Mouse (Mus musculus): ENCODE measurements around the gene Akap8l. TPM values are rescaled to one million over a fixed set of nuclear protein-coding genes. Genes with fewer than 3 reads are reported as not detected.

The Akap8l gene
- 63.6 and 126 TPM in 2 replicates for total RNA-seq (2012; rRNA removed)

DNA sequence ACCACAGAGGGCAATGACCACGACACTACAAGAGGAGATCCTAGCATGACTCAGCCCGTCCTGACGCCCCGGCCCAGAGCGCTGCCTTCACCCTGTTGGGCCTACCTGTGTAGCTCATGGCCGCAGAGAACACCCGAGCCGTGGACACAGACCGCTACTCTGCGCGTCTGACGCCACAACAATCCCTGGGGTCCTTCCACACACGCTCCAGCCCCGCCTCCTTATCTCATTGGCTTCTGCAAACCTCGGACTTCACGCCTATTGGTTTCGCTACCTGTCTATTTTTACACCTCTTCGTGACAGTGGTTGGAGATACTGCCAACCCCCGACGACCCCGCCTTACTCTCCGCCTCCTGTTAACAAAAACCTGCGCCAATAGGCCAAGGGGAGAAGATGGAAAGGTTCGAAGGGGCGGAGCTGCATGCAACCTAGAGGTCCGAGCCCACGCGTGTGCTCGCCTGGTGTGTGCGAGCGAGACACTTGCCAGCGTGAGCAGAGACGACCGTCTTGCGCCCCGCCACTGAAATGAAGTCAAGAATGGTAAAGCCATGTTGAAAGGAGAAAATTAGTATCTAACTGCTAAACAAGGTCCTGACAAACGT, at the start of gene Akap8l:
TSS of gene Akap8l (minus strand) at position 226 of the 602 bp plus-strand sequence.
- peaks cover 11% of the 10 kb centered on the region for H3K36me3 ChIP-seq (ENCODE audit: control insufficient read depth, insufficient read depth, low read length, poor library complexity, severe bottlenecking)
- 0 out of 2 replicates have a peak, but pooled peaks have one; percentile 37 for TF ChIP-seq MAFK (IDR thresholded peaks at IDR 0.05; ENCODE audit: insufficient read depth, low read depth, low read length)
- TF ChIP-seq ZNF384 (IDR thresholded peaks at IDR 0.05; ENCODE audit: low read depth, low read length): no peak
- TF ChIP-seq HCFC1 (IDR thresholded peaks at IDR 0.05; ENCODE audit: borderline replicate concordance, insufficient read depth, low read length): 0 out of 2 replicates have a peak, but pooled peaks have one; percentile 40
- no peak for TF ChIP-seq ZC3H11A (IDR thresholded peaks at IDR 0.05; ENCODE audit: borderline replicate concordance, low read depth, low read length)
- peak; percentile 95 for TF ChIP-seq CHD2 (IDR thresholded peaks at IDR 0.05; ENCODE audit: low read depth, low read length)
- in situ Hi-C loops (cut with MboI; ENCODE audit: low sequenced_read_pairs in 2 of 2, unreplicated experiment in 2 of 2): no loop called here
- peak within 1 kb of the TSS; percentile 82 to 98 for H3K4me3 ChIP-seq (ENCODE audit: insufficient read depth in 1 of 2, low read depth in 1 of 2, low read length in 2 of 2, poor library complexity in 1 of 2, severe bottlenecking in 1 of 2)
- H3K9ac ChIP-seq (ENCODE audit: insufficient read depth, low read depth, low read length, poor library complexity, severe bottlenecking): peak within 1 kb of the TSS; percentile 81
- no peaks in the 10 kb centered on the region for H3K9me3 ChIP-seq (ENCODE audit: control insufficient read depth, insufficient read depth, low read depth, low read length)
- no peak within 1 kb of the TSS for H3K27ac ChIP-seq (ENCODE audit: insufficient read depth, low read depth, low read length, poor library complexity, severe bottlenecking)
- DNase-seq (ENCODE audit: low read depth, low spot score): peak; percentile 99
- peaks cover 0 to 13% of the 10 kb centered on the region in 2 experiments; a peak in 3 of 4 replicates for H3K4me1 ChIP-seq (ENCODE audit: control insufficient read depth in 2 of 2, insufficient read depth in 2 of 2, low read length in 2 of 2, poor library complexity in 1 of 2)

GRCm38 (mm10) chr17:32396266-32396665, 45.9 kb upstream of the Akap8l start:
- no peak for DNase-seq (ENCODE audit: low read depth, low spot score)
- H3K4me3 ChIP-seq (ENCODE audit: insufficient read depth in 1 of 2, low read depth in 1 of 2, low read length in 2 of 2, poor library complexity in 1 of 2, severe bottlenecking in 1 of 2): peak overlapping the region; percentile 51 to 58
- H3K36me3 ChIP-seq (ENCODE audit: control insufficient read depth, insufficient read depth, low read length, poor library complexity, severe bottlenecking): no peaks in the 10 kb centered on the region
- H3K9me3 ChIP-seq (ENCODE audit: control insufficient read depth, insufficient read depth, low read depth, low read length): no peaks in the 10 kb centered on the region
- no peak overlapping the region for H3K27ac ChIP-seq (ENCODE audit: insufficient read depth, low read depth, low read length, poor library complexity, severe bottlenecking)
- in situ Hi-C loops (cut with MboI; ENCODE audit: low sequenced_read_pairs in 2 of 2, unreplicated experiment in 2 of 2): no loop called here
- peak overlapping the region; percentile 23 for H3K9ac ChIP-seq (ENCODE audit: insufficient read depth, low read depth, low read length, poor library complexity, severe bottlenecking)
- TF ChIP-seq HCFC1 (IDR thresholded peaks at IDR 0.05; ENCODE audit: borderline replicate concordance, insufficient read depth, low read length) (no peak), ZC3H11A (IDR thresholded peaks at IDR 0.05; ENCODE audit: borderline replicate concordance, low read depth, low read length) (no peak), MAFK (IDR thresholded peaks at IDR 0.05; ENCODE audit: insufficient read depth, low read depth, low read length) (no peak), CHD2 (IDR thresholded peaks at IDR 0.05; ENCODE audit: low read depth, low read length) (no peak), ZNF384 (IDR thresholded peaks at IDR 0.05; ENCODE audit: low read depth, low read length) (no peak)
- H3K4me1 ChIP-seq (ENCODE audit: control insufficient read depth in 2 of 2, insufficient read depth in 2 of 2, low read length in 2 of 2, poor library complexity in 1 of 2): no peaks in the 10 kb centered on the region

DNA sequence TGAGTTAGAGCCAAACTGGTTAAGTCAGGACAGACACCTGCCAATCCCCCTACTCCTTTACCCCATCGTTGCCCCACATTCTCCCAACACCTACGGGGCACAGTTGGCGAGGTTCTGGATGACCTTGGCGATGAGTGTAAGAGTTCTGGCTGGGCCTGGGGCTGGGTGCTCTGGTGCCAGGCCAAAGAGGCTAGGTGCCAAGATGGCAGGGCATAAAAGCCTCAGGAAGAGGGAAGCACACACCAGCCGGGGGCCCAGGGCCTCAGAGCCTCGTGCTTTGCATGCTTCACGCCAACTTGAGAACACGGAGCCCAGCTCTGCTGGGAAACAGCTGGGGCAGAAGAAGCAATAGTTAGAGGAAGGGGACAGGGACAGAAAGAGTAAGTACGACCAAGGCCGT, 43.5 kb upstream of the Akap8l start:
- Histone ChIP-seq H3K9me3 (ENCODE audit: control insufficient read depth, insufficient read depth, low read depth, low read length) (no peaks in the 10 kb centered on the region), H3K27ac (ENCODE audit: insufficient read depth, low read depth, low read length, poor library complexity, severe bottlenecking) (no peak overlapping the region), H3K4me3 (ENCODE audit: insufficient read depth in 1 of 2, low read depth in 1 of 2, low read length in 2 of 2, poor library complexity in 1 of 2, severe bottlenecking in 1 of 2) (no peak overlapping the region), H3K36me3 (ENCODE audit: control insufficient read depth, insufficient read depth, low read length, poor library complexity, severe bottlenecking) (no peaks in the 10 kb centered on the region), H3K4me1 (ENCODE audit: control insufficient read depth in 2 of 2, insufficient read depth in 2 of 2, low read length in 2 of 2, poor library complexity in 1 of 2) (no peaks in the 10 kb centered on the region; a peak in 1 of 4 replicates), H3K9ac (ENCODE audit: insufficient read depth, low read depth, low read length, poor library complexity, severe bottlenecking) (no peak overlapping the region)
- TF ChIP-seq MAFK (IDR thresholded peaks at IDR 0.05; ENCODE audit: insufficient read depth, low read depth, low read length) (no peak), ZNF384 (IDR thresholded peaks at IDR 0.05; ENCODE audit: low read depth, low read length) (no peak), CHD2 (IDR thresholded peaks at IDR 0.05; ENCODE audit: low read depth, low read length) (no peak), ZC3H11A (IDR thresholded peaks at IDR 0.05; ENCODE audit: borderline replicate concordance, low read depth, low read length) (no peak), HCFC1 (IDR thresholded peaks at IDR 0.05; ENCODE audit: borderline replicate concordance, insufficient read depth, low read length) (no peak)
- in situ Hi-C loops (cut with MboI; ENCODE audit: low sequenced_read_pairs in 2 of 2, unreplicated experiment in 2 of 2): no loop called here
- DNase-seq (ENCODE audit: low read depth, low spot score): no peak

GRCm38 (mm10) chr17:32389101-32389659, 38.8 kb upstream of the Akap8l start, which contains the start of gene Wiz:
Wiz (minus strand) TSS chr17:32389439.
- Histone ChIP-seq H3K36me3 (ENCODE audit: control insufficient read depth, insufficient read depth, low read length, poor library complexity, severe bottlenecking) (no peaks in the 10 kb centered on the region), H3K9ac (ENCODE audit: insufficient read depth, low read depth, low read length, poor library complexity, severe bottlenecking) (peak within 1 kb of the TSS; percentile 90), H3K9me3 (ENCODE audit: control insufficient read depth, insufficient read depth, low read depth, low read length) (no peaks in the 10 kb centered on the region), H3K27ac (ENCODE audit: insufficient read depth, low read depth, low read length, poor library complexity, severe bottlenecking) (peak within 1 kb of the TSS; percentile 70; the same call in 1 of the 2 replicates), H3K4me3 (ENCODE audit: insufficient read depth in 1 of 2, low read depth in 1 of 2, low read length in 2 of 2, poor library complexity in 1 of 2, severe bottlenecking in 1 of 2) (peak within 1 kb of the TSS; percentile 94 to 96), H3K4me1 (ENCODE audit: control insufficient read depth in 2 of 2, insufficient read depth in 2 of 2, low read length in 2 of 2, poor library complexity in 1 of 2) (peaks cover 0 to 4% of the 10 kb centered on the region in 2 experiments; a peak in 3 of 4 replicates)
- TF ChIP-seq CHD2 (IDR thresholded peaks at IDR 0.05; ENCODE audit: low read depth, low read length): no peak
- TF ChIP-seq ZNF384 (IDR thresholded peaks at IDR 0.05; ENCODE audit: low read depth, low read length): no peak
- TF ChIP-seq ZC3H11A (IDR thresholded peaks at IDR 0.05; ENCODE audit: borderline replicate concordance, low read depth, low read length): no peak
- TF ChIP-seq MAFK (IDR thresholded peaks at IDR 0.05; ENCODE audit: insufficient read depth, low read depth, low read length): no peak
- peak; percentile 86 for TF ChIP-seq HCFC1 (IDR thresholded peaks at IDR 0.05; ENCODE audit: borderline replicate concordance, insufficient read depth, low read length)
- in situ Hi-C loops (cut with MboI; ENCODE audit: low sequenced_read_pairs in 2 of 2, unreplicated experiment in 2 of 2): no loop called here
- peak; percentile 72 for DNase-seq (ENCODE audit: low read depth, low spot score)
